Mouse (Mus musculus): Measurements from ENCODE around the gene Vgll1. TPM values are rescaled to one million over a fixed set of nuclear protein-coding genes. Genes with fewer than 3 reads are reported as not detected.

Gene Vgll1
- not detected in 2 replicates for polyA plus RNA-seq (2014; fragmentation: Nextera tagmentation; extraction: Ambion mirVana)

DNA sequence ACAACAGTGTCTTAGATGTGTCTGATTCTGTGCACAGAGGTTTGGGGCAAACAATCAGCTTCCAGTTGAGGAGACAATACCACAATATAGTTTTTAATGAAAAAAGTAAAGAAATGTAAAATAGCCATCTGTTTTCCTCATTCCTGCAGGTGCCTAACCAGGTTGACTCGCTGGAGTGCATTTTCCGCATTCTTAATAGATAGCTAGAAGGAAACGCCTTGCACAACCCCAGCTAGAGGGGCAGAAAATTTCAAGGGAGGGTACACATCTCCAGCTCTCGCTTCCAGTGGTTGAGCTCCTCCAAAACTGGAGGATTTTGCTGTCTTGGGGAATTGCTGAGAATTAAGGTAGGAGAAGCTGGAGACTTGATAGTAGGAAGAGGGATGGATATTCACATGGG is at the start of gene Vgll1:
Gene Vgll1, plus strand, starts transcription at position 301 of the 400 bp plus-strand sequence.
- H3K36me3 ChIP-seq (ENCODE audit: control insufficient read depth, insufficient read depth, low read length) = no peaks in the 10 kb centered on the region
- H3K9me3 ChIP-seq (ENCODE audit: control insufficient read depth, low read length) = no peaks in the 10 kb centered on the region
- no peaks in the 10 kb centered on the region for H3K4me1 ChIP-seq (ENCODE audit: control insufficient read depth, insufficient read depth, low read length)
- H3K4me3 ChIP-seq (ENCODE audit: low read length) = no peak within 1 kb of the TSS
- no peak within 1 kb of the TSS for H3K9ac ChIP-seq (ENCODE audit: low read depth, low read length)
- no peak within 1 kb of the TSS for H3K27ac ChIP-seq (ENCODE audit: low read depth, low read length)
- no peak within 1 kb of the TSS for H3K4me2 ChIP-seq (replicated peaks; ENCODE audit: low read depth, low read length)
- 83% methylated on average over 4 of the region's 4 CpGs for WGBS
- no peaks in the 10 kb centered on the region for H3K27me3 ChIP-seq (ENCODE audit: control insufficient read depth, insufficient read depth, low read length)
- no peak for ATAC-seq (ENCODE audit: low FRiP score, low TSS enrichment)

DNA sequence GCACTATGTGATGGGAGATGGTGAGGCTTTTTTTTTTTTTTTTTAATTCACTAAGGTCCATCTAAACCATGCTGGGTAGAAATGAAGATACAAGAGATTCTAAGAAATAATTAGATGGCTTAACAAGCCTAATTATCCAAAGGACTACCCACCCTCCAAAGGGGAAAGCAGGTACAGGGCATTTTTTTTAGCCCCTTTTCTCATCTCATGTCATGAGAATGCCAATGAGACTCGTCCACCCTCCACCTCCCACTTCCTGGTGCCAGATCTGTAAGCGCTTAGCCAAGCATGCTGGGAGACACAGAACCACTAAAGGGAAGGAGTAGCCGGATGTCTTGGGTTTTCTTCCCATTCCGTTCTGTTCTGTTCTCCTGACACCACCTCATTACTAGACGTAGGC is 45.1 kb upstream of the Vgll1 start, which contains the start of gene Brs3:
Gene Brs3, plus strand, starts transcription at position 301 of the 400 bp plus-strand sequence.
- Histone ChIP-seq H3K4me2 (replicated peaks; ENCODE audit: low read depth, low read length) (no peak within 1 kb of the TSS), H3K4me1 (ENCODE audit: control insufficient read depth, insufficient read depth, low read length) (no peaks in the 10 kb centered on the region), H3K36me3 (ENCODE audit: control insufficient read depth, insufficient read depth, low read length) (no peaks in the 10 kb centered on the region), H3K4me3 (ENCODE audit: low read length) (no peak within 1 kb of the TSS), H3K9ac (ENCODE audit: low read depth, low read length) (no peak within 1 kb of the TSS), H3K27me3 (ENCODE audit: control insufficient read depth, insufficient read depth, low read length) (no peaks in the 10 kb centered on the region), H3K9me3 (ENCODE audit: control insufficient read depth, low read length) (no peaks in the 10 kb centered on the region), H3K27ac (ENCODE audit: low read depth, low read length) (no peak within 1 kb of the TSS)
- ATAC-seq (ENCODE audit: low FRiP score, low TSS enrichment) = no peak
- 77% methylated on average over 5 of the region's 5 CpGs for WGBS

GRCm38 (mm10) chrX:57043869-57044268 is 44.0 kb upstream of the Vgll1 start:
- Histone ChIP-seq H3K27ac (ENCODE audit: low read depth, low read length) (no peak overlapping the region), H3K9ac (ENCODE audit: low read depth, low read length) (no peak overlapping the region), H3K27me3 (ENCODE audit: control insufficient read depth, insufficient read depth, low read length) (no peaks in the 10 kb centered on the region), H3K4me1 (ENCODE audit: control insufficient read depth, insufficient read depth, low read length) (no peaks in the 10 kb centered on the region), H3K36me3 (ENCODE audit: control insufficient read depth, insufficient read depth, low read length) (no peaks in the 10 kb centered on the region), H3K4me3 (ENCODE audit: low read length) (no peak overlapping the region), H3K9me3 (ENCODE audit: control insufficient read depth, low read length) (no peaks in the 10 kb centered on the region), H3K4me2 (replicated peaks; ENCODE audit: low read depth, low read length) (no peak overlapping the region)
- WGBS = 86% methylated on average over 6 of the region's 6 CpGs
- ATAC-seq (ENCODE audit: low FRiP score, low TSS enrichment) = no peak

GRCm38 (mm10) chrX:57052848-57053173 is 35.1 kb upstream of the Vgll1 start:
- WGBS = 38% methylated on average over 4 of the region's 4 CpGs
- H3K4me2 ChIP-seq (replicated peaks; ENCODE audit: low read depth, low read length) = peak overlapping the region; percentile 39
- peak overlapping the region; percentile 61 for H3K9ac ChIP-seq (ENCODE audit: low read depth, low read length)
- peaks cover 4% of the 10 kb centered on the region; the same call in 1 of the 2 replicates for H3K36me3 ChIP-seq (ENCODE audit: control insufficient read depth, insufficient read depth, low read length)
- peak overlapping the region; percentile 92 for H3K27ac ChIP-seq (ENCODE audit: low read depth, low read length)
- H3K9me3 ChIP-seq (ENCODE audit: control insufficient read depth, low read length) = no peaks in the 10 kb centered on the region
- ATAC-seq (ENCODE audit: low FRiP score, low TSS enrichment) = peak; percentile 74
- peak overlapping the region; percentile 54 for H3K4me3 ChIP-seq (ENCODE audit: low read length)
- H3K27me3 ChIP-seq (ENCODE audit: control insufficient read depth, insufficient read depth, low read length) = no peaks in the 10 kb centered on the region
- no peaks in the 10 kb centered on the region for H3K4me1 ChIP-seq (ENCODE audit: control insufficient read depth, insufficient read depth, low read length)

DNA sequence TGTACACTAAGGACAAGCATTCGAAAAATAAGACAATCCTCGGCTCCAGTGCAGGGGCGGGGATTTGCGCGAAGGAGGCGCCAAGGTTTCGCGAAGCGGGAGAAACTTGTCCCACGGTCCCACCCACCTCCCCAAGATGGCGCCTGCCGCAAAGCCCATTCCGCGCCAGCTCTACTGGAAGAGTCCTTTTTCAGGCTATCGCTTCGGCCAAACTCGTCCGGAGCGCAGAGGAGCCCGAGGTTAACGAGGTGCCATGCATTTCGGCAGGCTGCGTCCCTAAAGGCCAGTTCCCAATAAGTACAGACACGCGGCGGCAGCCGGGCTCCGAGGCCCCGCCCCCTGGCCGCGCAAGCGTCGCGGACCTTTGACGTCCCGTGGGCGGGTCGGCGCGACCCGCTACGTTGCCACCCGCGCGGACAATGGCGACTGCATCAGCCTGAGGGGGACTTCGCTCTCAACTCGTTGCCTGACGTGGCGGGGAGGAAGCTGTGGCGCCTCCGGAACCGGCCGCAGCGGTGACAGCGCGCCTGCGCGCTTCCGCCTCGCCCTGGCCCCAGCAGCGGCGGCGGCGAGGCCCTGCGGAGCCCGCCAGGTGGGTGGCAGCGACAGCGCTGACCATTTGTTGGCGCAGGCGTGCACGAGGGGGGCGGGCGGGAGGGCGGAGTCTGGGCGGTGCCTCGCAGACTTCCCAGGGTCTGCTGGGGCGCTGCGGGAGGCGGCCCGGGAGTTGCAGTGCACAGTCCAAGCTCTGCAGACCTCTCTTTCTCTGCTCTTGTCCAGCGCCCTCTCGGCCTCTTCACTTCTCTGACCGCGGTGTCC is 34.5 kb upstream of the Vgll1 start, which contains the start of gene Htatsf1:
Gene Htatsf1, plus strand, starts transcription at position 410 of the 819 bp plus-strand sequence.
- H3K4me1 ChIP-seq (ENCODE audit: control insufficient read depth, insufficient read depth, low read length) = no peaks in the 10 kb centered on the region
- peak; percentile 98 for ATAC-seq (ENCODE audit: low FRiP score, low TSS enrichment)

DNA sequence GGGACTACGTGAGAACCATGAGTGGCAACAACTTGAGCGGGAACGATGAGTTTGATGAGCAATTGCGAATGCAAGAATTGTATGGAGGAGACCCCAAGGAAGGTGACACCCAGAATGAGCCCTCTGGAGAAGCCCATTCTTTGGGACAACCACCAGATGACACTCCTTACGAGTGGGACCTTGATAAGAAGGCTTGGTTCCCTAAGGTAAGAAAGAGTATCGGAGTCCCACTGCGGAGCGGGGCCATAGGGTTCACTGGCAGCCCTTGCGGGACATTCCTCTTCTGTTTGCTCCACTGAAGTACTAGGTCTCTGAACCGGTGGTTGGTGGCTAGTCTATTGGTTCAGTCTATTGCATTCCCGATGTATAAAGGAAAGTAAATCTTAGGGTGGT is 33.9 kb upstream of the Vgll1 start:
- 29% methylated on average over 11 of the region's 11 CpGs for WGBS
- Histone ChIP-seq H3K27ac (ENCODE audit: low read depth, low read length) (no peak overlapping the region), H3K36me3 (ENCODE audit: control insufficient read depth, insufficient read depth, low read length) (peaks cover 4% of the 10 kb centered on the region; the same call in 1 of the 2 replicates), H3K9me3 (ENCODE audit: control insufficient read depth, low read length) (no peaks in the 10 kb centered on the region), H3K4me2 (replicated peaks; ENCODE audit: low read depth, low read length) (peak overlapping the region; percentile 50), H3K4me1 (ENCODE audit: control insufficient read depth, insufficient read depth, low read length) (no peaks in the 10 kb centered on the region), H3K4me3 (ENCODE audit: low read length) (peak overlapping the region; percentile 54), H3K9ac (ENCODE audit: low read depth, low read length) (peak overlapping the region; percentile 61), H3K27me3 (ENCODE audit: control insufficient read depth, insufficient read depth, low read length) (no peaks in the 10 kb centered on the region)
- ATAC-seq (ENCODE audit: low FRiP score, low TSS enrichment) = peak; percentile 20; the same call in 1 of the 2 replicates

More for the DNA sequence above, 34.5 kb upstream of the Vgll1 start, which contains the start of gene Htatsf1:
- Histone ChIP-seq H3K27ac (ENCODE audit: low read depth, low read length) (peak within 1 kb of the TSS; percentile 92), H3K4me3 (ENCODE audit: low read length) (peak within 1 kb of the TSS; percentile 54), H3K9me3 (ENCODE audit: control insufficient read depth, low read length) (no peaks in the 10 kb centered on the region), H3K4me2 (replicated peaks; ENCODE audit: low read depth, low read length) (peak within 1 kb of the TSS; percentile 50), H3K36me3 (ENCODE audit: control insufficient read depth, insufficient read depth, low read length) (peaks cover 4% of the 10 kb centered on the region; the same call in 1 of the 2 replicates), H3K9ac (ENCODE audit: low read depth, low read length) (peak within 1 kb of the TSS; percentile 61), H3K27me3 (ENCODE audit: control insufficient read depth, insufficient read depth, low read length) (no peaks in the 10 kb centered on the region)
- WGBS = 32% methylated on average over 75 of the region's 85 CpGs

- Histone ChIP-seq H3K4me1 (ENCODE audit: control insufficient read depth, insufficient read depth, low read length) (no peaks in the 10 kb centered on the region), H3K27me3 (ENCODE audit: control insufficient read depth, insufficient read depth, low read length) (no peaks in the 10 kb centered on the region), H3K4me2 (replicated peaks; ENCODE audit: low read depth, low read length) (no peak overlapping the region), H3K9me3 (ENCODE audit: control insufficient read depth, low read length) (no peaks in the 10 kb centered on the region), H3K4me3 (ENCODE audit: low read length) (no peak overlapping the region), H3K36me3 (ENCODE audit: control insufficient read depth, insufficient read depth, low read length) (no peaks in the 10 kb centered on the region), H3K9ac (ENCODE audit: low read depth, low read length) (no peak overlapping the region), H3K27ac (ENCODE audit: low read depth, low read length) (no peak overlapping the region)
- WGBS = 74% methylated on average over 5 of the region's 5 CpGs
- ATAC-seq (ENCODE audit: low FRiP score, low TSS enrichment) = no peak
Observed at GRCm38 (mm10) chrX:57081496-57081895, 6.4 kb upstream of the Vgll1 start.

GRCm38 (mm10) chrX:57103415-57103814 is 15.5 kb downstream of the Vgll1 start:
- Histone ChIP-seq H3K27ac (ENCODE audit: low read depth, low read length) (no peak overlapping the region), H3K9me3 (ENCODE audit: control insufficient read depth, low read length) (no peaks in the 10 kb centered on the region), H3K4me2 (replicated peaks; ENCODE audit: low read depth, low read length) (no peak overlapping the region), H3K4me1 (ENCODE audit: control insufficient read depth, insufficient read depth, low read length) (no peaks in the 10 kb centered on the region), H3K36me3 (ENCODE audit: control insufficient read depth, insufficient read depth, low read length) (no peaks in the 10 kb centered on the region), H3K9ac (ENCODE audit: low read depth, low read length) (no peak overlapping the region), H3K27me3 (ENCODE audit: control insufficient read depth, insufficient read depth, low read length) (no peaks in the 10 kb centered on the region), H3K4me3 (ENCODE audit: low read length) (no peak overlapping the region)
- ATAC-seq (ENCODE audit: low FRiP score, low TSS enrichment) = no peak
- WGBS = 91% methylated on average over 1 of the region's 1 CpGs

DNA sequence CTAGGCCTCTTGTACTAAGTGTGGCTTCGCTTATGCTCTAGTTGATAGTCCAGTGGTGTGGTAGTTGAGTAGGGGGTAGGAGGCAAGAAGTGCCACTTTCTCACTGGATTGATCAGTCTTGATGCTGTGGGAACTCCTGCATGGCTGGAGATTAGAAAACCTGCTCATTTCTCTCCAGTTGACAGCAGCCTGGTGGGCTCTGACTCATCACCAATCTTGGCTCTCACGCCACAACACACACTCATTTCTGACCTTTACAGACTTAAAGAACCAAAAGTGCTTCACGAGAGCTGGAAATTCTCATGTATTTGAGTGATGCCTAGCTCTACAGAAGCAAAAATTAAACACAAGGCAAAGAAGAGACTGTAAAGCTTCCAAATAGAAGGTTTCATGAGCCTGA is 19.1 kb downstream of the Vgll1 start:
- no peaks in the 10 kb centered on the region for H3K4me1 ChIP-seq (ENCODE audit: control insufficient read depth, insufficient read depth, low read length)
- H3K27ac ChIP-seq (ENCODE audit: low read depth, low read length) = no peak overlapping the region
- H3K27me3 ChIP-seq (ENCODE audit: control insufficient read depth, insufficient read depth, low read length) = no peaks in the 10 kb centered on the region
- ATAC-seq (ENCODE audit: low FRiP score, low TSS enrichment) = no peak
- no peak overlapping the region for H3K9ac ChIP-seq (ENCODE audit: low read depth, low read length)
- no peak overlapping the region for H3K4me2 ChIP-seq (replicated peaks; ENCODE audit: low read depth, low read length)
- no peak overlapping the region for H3K4me3 ChIP-seq (ENCODE audit: low read length)
- H3K9me3 ChIP-seq (ENCODE audit: control insufficient read depth, low read length) = no peaks in the 10 kb centered on the region
- 89% methylated on average over 3 of the region's 3 CpGs for WGBS
- H3K36me3 ChIP-seq (ENCODE audit: control insufficient read depth, insufficient read depth, low read length) = no peaks in the 10 kb centered on the region

Data from kidney, embryonic 14.5 days (tissue).